Mouse (Mus musculus) leukemia stem cell, adult 10-12 weeks (primary cell): Measurements from ENCODE around the gene Nucb1. TPM values are rescaled to one million over a fixed set of nuclear protein-coding genes. Genes with fewer than 3 reads are reported as not detected.

ENCODE experiments used
- polyA plus RNA-seq: library from polyadenylated mRNA; stranded (reverse); fragments of >175 nt; gene quantifications from 2 replicates; pipeline ENCODE4 v1.2.3, GENCODE M21; 2012; ENCODE audit warnings: low replicate concordance

Gene Nucb1
- polyA plus RNA-seq = 344 and 572 TPM in 2 replicates

DNA sequence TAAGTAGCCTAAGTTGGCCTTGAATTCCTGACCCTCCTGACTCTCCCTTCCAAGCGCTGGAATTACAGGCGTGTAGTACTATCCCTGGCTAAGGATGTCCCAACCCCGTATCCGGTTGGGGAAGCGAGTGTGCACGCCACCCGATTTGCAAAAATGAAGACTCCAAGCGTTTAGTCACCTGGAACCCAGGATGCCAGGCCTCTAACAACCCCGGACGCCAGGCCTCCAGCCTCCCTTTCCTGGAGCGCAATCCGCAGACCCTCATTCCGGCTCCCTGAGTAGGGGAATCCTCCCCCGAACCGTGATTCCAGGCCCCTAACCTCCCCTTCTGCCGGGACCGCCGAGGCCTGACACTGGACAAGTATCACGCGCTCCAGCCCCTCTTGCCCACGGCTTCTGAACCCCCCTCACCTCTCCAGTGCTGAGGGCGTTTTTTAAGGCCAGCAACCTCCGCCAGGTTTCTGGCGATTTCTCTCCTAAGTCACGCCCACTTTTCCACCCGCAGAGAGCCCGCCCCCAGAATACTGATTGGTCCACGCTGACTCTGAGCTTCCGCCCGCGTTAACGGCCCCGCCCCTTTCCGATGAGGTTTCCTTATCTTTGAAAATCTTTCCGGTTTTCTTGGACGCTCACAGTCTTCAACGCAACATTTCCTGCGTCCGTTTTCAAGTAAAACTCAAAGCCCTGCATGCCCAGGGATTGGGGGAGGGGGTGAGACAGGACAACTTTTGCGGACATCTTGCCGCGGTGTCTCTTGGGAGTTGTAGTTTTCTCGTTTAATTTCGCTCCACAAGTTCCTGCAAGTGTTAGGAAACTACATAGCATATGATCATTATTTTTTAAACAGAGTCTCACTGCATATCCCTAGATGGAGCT, at the start of gene Nucb1:
Gene Nucb1 (minus strand): TSS at position 495 of the 876 bp plus-strand sequence.

DNA sequence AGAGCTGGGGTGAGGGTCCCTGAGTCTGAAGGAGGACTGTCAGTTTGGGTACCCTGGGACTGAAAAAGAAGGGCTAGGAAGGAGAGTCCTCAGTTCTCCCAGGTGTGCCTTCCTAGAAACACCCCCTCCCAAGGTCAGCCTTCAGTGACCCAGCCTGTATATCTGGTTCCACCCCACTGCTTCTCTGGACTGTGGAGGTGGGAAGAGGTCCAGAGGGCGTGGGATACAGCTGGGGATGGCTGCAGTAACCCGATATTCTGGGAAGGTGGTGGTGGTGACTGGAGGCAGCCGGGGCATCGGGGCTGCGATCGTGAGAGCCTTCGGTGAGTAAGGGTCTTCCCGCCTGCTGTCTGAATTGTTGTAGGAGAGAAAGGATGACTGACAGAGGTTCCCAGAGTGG, 44.5 kb upstream of the Nucb1 start, which contains the start of gene Hsd17b14:
Gene Hsd17b14 (plus strand): TSS at position 150 of the 400 bp plus-strand sequence.

DNA sequence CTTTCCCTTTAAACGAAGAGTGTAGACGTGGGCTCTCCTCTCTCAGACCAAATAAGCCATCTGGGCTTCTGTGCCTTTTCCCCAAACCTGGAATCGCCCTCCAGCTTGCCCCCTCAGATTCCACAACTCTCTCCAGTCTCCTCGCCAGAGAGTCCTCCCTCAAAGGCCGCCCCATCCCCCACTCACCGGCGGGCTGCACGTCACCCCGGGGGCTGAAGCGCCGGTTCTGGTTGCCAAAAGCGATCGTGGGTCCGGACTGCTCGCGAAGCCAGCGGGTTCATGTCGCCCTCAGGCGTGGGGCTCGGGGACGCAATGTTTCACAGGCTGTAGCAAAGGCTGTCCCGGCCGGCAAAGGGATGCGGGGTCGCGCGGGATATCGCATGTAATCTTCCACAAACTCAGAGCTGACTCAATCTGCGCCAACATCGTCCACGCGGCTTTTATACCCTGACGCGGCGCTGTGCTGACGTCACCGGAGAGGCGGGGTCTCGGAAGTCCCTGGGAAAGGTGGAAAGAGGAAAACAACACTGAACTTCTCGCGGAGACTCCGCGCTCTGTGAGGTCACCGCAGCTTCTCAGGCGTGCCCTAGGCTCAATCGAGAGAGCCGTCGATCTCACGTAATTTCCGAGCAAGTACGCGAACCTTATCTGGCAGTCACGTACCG, 15.7 kb upstream of the Nucb1 start, which contains the start of the genes Ppp1r15a and Plekha4:
Gene Ppp1r15a (minus strand): TSS at position 460 of the 665 bp plus-strand sequence.
Gene Plekha4 (plus strand): TSS at position 522 of the 665 bp plus-strand sequence.

DNA sequence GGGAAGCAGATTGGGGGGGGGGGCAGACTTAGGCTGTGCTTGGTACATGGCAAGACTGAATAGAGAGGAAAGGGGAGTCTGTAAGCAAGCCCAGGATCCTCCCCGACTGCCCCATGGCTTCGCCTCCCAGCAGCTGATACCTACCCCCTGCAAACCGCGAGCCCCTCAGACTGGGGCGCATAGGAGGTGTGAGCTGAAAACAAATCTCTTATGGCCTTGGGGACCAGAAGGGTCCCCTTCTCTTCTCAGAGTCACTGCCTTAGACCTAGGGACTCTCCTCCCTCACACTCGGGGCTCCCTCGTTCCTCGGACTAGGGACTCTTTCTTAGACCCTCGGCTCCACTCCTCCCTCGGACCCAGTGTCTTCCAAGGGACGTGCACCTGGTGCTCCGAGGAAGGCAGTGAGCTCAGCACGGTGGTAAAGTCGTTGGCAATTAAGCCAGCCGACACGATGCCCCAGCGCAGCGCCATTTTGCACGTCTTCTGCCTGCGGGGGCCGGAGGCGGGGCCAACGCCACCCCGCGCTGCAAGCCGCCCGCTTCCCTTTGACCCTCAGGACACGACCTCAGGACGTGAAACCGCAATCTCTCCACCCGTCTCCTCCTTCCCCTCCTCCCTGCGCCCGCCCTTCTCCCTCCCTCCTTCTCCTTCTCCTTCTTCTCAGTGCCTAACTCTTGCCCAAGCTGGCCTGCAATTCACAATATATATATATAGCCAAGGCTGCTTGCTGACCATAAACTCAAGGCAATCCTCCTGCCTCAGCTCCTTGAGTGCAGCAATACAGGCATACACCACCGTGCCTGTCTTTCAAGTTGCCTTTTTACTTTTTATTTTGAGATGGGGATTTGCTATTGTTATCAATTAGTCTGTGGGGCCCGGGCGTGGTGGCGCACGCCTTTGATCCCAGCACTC, 21.7 kb downstream of the Nucb1 start, which contains the start of gene Dhdh:
Gene Dhdh (minus strand): TSS at position 513 of the 912 bp plus-strand sequence.

DNA sequence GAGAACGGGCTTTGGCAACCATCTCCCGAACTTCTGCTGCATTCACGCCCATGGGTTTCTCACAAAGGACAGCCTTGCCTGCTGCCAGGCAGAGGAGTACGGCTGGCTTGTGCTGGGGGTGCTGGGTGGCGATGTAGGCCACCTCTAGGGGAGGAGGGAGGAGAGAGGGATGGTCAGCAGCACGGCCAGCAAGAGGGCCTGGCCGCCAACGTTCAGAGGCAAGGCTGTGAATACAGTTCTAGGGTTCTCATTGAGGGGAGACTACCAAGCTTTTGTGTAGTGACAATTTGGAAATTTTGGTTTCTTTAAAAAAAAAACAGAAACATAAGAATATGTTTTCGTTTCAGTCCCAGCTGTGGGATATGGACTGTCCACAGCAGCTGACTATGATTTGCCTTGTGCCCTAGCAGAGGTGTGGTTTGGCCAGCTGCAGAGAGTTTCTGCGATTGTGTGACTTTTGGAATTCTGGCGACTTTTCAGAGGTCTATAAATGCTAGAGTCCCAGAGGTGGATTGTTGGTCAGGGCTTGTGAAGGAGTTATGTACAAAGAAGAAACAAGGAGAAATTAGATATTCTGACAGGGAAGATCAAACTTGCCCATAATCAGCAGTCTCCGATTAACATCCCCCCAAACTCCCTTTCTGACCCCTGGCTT, 23.3 kb downstream of the Nucb1 start, which contains the start of gene Gm45808:
Gene Gm45808 (minus strand): TSS at position 51 of the 655 bp plus-strand sequence.

DNA sequence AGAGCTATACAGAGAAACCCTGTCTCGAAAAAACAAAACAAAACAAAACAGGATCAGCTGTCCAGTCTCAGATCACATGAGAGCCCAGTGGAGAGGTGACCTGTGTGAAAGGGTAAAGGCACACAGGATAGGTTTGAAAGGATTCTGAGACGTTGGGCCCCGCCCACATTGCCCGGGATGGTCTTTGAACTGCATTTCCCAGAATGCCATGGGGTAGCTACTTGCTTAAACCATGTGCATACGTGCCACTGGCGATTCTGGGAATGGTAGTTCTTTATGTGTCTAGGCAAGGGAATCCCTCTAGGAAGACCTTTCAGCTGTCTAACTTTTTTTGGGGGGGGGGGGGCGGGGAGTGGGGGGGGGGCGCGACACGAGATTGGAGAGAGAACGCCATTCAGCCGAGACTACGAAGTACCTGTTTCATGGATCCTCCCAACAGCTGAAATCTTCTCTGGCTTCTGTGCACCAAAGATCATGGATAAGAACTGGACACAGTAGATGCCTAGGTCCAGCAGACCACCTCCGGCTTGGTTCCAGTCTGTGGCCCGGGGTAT, 28.8 kb downstream of the Nucb1 start, which contains the start of gene Tulp2:
Gene Tulp2 (plus strand): TSS at position 504 of the 554 bp plus-strand sequence.

DNA sequence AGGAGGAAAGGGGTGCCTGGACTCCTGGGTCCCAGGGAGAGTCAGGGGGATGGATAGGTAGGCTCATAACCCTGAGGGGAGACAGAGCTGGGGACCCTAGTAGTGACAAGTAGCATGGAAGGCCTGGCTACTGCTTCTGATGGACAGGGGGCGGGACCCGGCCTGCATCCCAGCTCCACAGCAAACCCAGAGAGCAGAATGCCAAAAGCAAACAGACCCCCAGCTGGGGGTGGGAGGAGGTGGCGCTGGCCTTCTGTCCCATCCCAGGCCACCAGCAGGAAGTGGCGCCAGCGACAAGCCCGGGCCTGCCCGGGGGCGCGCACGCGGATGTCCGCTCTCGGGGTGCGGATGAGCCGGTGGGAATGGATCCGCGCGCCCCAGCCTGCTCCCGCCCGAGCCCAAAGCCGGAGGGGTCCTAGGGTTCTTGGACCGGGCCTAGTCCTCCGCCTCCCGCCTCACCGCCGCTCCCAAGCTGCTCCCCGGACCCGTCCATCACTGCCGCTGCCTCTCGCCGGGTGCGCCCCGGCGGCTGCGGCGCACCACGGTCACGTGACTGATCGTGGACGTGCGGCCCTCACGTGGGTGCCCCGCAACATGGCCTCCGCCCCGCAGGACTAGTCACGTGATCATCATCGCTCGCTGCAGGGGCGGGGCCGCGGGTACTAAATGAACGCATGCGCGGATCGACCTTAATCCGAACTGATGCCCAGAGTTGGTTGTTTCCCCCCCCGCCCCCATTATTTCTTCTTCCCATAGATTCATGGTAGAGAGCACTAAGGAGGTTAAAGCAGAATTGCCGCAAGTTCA, 43.7 kb downstream of the Nucb1 start, which contains the start of gene Bax:
Gene Bax (minus strand): TSS at position 616 of the 807 bp plus-strand sequence.

DNA sequence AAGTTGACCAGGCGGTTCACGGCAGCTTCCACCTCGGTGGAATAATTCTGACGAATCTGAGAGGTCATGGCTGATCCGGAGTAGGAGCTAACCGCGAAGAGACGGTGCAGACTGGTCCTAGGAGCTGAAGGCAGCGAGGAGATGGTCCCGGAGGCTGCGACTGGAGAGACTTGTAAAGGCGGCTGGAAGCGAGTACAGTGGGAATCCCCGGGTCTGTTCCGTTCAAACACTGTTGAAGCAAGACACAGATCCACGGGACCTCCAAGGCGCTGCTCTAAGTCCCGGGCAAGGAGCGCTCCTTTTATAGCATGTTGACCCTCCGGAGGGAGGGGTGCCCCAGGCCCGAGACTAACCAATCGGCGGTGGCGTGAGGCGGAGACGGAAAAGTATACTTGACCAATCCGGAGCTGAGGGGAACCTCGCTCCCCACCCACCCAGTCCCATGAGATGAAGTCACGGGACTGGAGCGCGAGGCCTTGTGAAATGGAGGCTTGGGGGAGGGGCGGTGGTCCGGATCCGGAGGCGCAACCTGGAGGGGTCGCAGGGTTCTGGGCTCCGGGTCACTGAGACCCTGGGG, 50.6 kb downstream of the Nucb1 start, which contains the start of gene Ftl1:
Gene Ftl1 (minus strand): TSS at position 321 of the 577 bp plus-strand sequence.

Other genes starting within 250 kb of the Nucb1 start
- 0.11 TPM in 1 of 2 replicates, not detected in the other for gene Slc6a21, start 232.9 kb downstream of the Nucb1 start, polyA plus RNA-seq
- 1.2 and 1.4 TPM in 2 replicates for gene Trpm4, start 176.6 kb downstream of the Nucb1 start, polyA plus RNA-seq
- not detected in 2 replicates for gene Hrc, start 175.1 kb downstream of the Nucb1 start, polyA plus RNA-seq
- 2.6 and 3.4 TPM in 2 replicates for gene Ppfia3, start 143.4 kb downstream of the Nucb1 start, polyA plus RNA-seq
- 0.80 TPM in 1 of 2 replicates, not detected in the other for gene Lin7b, start 139.8 kb downstream of the Nucb1 start, polyA plus RNA-seq
- gene Snrnp70, start 114.7 kb downstream of the Nucb1 start, polyA plus RNA-seq = 650 and 741 TPM in 2 replicates
- gene Kcna7, start 104.8 kb downstream of the Nucb1 start, polyA plus RNA-seq = not detected in 2 replicates
- gene Ntf5, start 96.7 kb downstream of the Nucb1 start, polyA plus RNA-seq = not detected in 2 replicates
- not detected in 2 replicates for gene Lhb, start 89.6 kb downstream of the Nucb1 start, polyA plus RNA-seq
- gene Gys1, start 75.6 kb downstream of the Nucb1 start, polyA plus RNA-seq = 11.4 and 11.8 TPM in 2 replicates
- 293 and 559 TPM in 2 replicates for gene Ruvbl2, start 72.3 kb downstream of the Nucb1 start, polyA plus RNA-seq
- gene Ftl1, start 50.5 kb downstream of the Nucb1 start, polyA plus RNA-seq = 5,681 and 8,825 TPM in 2 replicates
- gene Bax, start 43.5 kb downstream of the Nucb1 start, polyA plus RNA-seq = 180 and 264 TPM in 2 replicates
- 0.27 and 0.61 TPM in 2 replicates for gene Tulp2, start 28.5 kb downstream of the Nucb1 start, polyA plus RNA-seq
- not detected in 2 replicates for gene Gm45808, start 23.6 kb downstream of the Nucb1 start, polyA plus RNA-seq
- gene Dhdh, start 21.6 kb downstream of the Nucb1 start, polyA plus RNA-seq = 0.83 and 1.7 TPM in 2 replicates
- 200 and 371 TPM in 2 replicates for gene Ppp1r15a, start 15.9 kb upstream of the Nucb1 start, polyA plus RNA-seq
- 2.0 and 2.8 TPM in 2 replicates for gene Plekha4, start 15.9 kb upstream of the Nucb1 start, polyA plus RNA-seq
- gene Hsd17b14, start 44.5 kb upstream of the Nucb1 start, polyA plus RNA-seq = 0.29 and 1.3 TPM in 2 replicates
- gene Bcat2, start 59.7 kb upstream of the Nucb1 start, polyA plus RNA-seq = 17.8 and 57.8 TPM in 2 replicates
- gene Fgf21, start 105.1 kb upstream of the Nucb1 start, polyA plus RNA-seq = 0.52 TPM in 1 of 2 replicates, not detected in the other
- gene Fut1, start 106.9 kb upstream of the Nucb1 start, polyA plus RNA-seq = not detected in 2 replicates
- 0.42 and 0.64 TPM in 2 replicates for gene Izumo1, start 111.4 kb upstream of the Nucb1 start, polyA plus RNA-seq
- 4.3 and 5.9 TPM in 2 replicates for gene Rasip1, start 117.1 kb upstream of the Nucb1 start, polyA plus RNA-seq
- gene Mamstr, start 129.6 kb upstream of the Nucb1 start, polyA plus RNA-seq = 0.10 and 0.50 TPM in 2 replicates
- gene Fut2, start 156.0 kb upstream of the Nucb1 start, polyA plus RNA-seq = not detected in 2 replicates
- gene Ntn5, start 173.6 kb upstream of the Nucb1 start, polyA plus RNA-seq = 0.69 and 0.93 TPM in 2 replicates
- gene Sec1, start 184.0 kb upstream of the Nucb1 start, polyA plus RNA-seq = not detected in 2 replicates
- gene Car11, start 189.4 kb upstream of the Nucb1 start, polyA plus RNA-seq = 0.55 TPM in 1 of 2 replicates, not detected in the other
- gene Dbp, start 194.7 kb upstream of the Nucb1 start, polyA plus RNA-seq = 7.1 and 10.3 TPM in 2 replicates
- 7,435 and 17,506 TPM in 2 replicates for gene Rpl18, start 205.1 kb upstream of the Nucb1 start, polyA plus RNA-seq
- gene Sphk2, start 207.6 kb upstream of the Nucb1 start, polyA plus RNA-seq = 120 and 196 TPM in 2 replicates
- gene Fam83e, start 210.8 kb upstream of the Nucb1 start, polyA plus RNA-seq = 2.5 and 3.1 TPM in 2 replicates
- not detected in 2 replicates for gene Spaca4, start 215.4 kb upstream of the Nucb1 start, polyA plus RNA-seq